Mouse (Mus musculus): ENCODE measurements around the gene Pfas.
A peak's percentile ranks its signal among the peaks of the same experiment; 100 is the strongest.
"Not testable (repeated sequence)": the region's sequence is repeated elsewhere in the genome, so short reads cannot be mapped to it uniquely, and the experiment has no call there.

The Pfas gene

DNA sequence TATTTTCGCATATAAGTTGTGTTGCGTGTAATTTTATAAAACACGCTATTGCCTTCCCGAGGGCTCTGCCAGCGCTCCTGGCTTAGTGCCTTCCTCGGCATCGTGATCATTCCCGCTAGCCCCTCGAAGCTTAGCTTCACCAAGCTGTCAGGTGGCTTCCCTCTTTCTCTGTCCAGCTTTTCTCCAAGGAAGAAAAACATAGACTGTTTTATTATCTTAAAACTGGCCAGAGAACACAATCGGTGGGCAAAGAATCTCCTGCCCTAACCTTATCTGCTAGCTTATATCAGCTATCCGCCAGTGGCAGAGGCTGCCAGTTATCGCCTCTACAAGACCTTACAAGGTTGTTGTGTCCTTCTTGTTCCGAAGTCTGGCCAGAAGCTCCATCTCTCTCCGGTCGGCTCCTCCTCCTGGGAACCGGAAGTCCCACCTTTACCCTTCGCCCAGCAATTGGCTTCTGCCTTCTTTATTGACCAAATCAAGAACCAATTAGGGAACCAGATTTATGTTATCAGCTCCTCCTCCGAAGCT is 3.9 kb upstream of the Pfas start:
- DNase-seq: peak; percentile 92 to 95

GRCm38 (mm10) chr11:69011445-69011844 is 3.2 kb upstream of the Pfas start:
- not testable (repeated sequence) for DNase-seq

DNA sequence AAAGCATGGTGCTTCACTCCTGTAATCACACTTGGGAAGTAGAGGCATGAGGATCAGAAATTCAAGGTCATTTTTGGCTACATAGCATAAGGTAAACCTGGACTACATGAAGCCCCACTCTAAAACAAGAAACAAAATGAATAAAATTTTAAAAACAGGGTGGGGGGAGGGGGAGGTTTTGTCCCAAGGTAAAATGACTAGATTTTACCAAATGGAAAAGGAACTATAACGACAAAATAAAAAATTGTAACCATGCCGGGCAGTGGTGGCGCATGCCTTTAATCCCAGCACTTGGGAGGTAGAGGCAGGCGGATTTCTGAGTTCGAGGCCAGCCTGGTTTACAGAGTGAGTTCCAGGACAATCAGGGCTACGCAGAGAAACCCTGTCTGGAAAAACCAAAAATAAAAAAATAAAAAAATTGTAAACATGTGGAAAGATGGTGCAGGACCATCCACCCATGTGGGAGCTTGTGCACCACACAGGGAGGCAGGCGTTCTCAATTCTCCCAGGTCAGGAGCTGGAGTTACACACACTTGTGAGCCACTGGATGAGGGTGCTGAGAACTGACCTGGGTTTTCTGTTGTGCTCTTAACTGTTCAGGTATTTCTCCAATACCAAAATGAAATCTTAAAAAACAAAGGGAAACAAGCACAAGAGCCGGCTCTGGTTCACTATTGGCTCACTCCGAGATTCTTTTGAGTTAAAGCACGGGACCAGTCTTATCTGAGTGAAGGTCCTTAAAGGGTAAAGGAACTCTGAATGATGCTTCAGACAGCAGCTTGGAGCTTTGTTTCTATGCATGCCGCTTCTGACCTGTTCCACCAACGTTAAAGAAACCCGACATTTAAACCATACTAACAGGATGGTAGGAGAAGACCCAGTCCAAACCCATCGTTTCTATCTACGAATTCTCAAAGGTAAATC is 2.4 kb upstream of the Pfas start:
- DNase-seq: no peak

- no peak for DNase-seq
These were observed 1.2 kb upstream of the Pfas start for GRCm38 (mm10) chr11:69009508-69009907.

DNA sequence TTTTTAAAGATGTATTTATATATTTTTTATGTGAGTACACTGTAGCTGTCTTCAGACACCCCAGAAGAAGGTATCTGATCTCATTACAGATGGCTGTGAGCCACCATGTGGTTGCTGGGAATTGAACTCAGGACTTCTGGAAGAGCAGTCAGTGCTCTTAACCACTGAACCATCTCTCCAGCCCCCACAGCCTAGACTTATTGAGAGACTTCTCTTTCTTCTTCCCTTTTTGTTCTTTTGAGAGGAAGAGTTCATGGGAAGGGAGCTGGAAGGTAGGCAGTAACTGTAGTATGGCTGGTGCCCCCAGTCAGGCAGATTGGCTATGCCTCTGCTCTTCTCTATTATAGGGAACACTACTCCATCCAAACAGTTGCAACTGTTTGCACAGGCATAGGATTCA is 1.7 kb downstream of the Pfas start:
- not testable (repeated sequence) for DNase-seq

- no peak for DNase-seq
These were observed 3.1 kb downstream of the Pfas start for GRCm38 (mm10) chr11:69005193-69005592.

DNA sequence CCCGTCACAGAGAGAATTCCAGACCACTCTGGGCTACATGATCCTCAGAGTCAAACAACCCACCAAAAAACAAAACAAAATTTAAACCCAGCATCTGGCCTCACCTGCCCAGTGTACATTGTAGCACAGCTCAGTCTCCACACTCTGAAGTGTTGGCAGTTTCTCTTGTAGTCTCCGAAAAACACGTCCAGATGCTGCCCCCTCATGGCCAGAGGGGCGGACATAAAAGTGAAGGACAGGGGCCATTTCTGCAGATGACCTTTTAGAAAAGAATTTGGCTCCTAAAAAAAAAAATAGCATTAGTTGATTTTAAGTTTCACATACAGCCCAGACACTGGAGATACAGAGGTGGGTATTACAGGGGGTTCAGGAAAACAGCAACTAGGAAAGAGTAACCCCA is 4.7 kb downstream of the Pfas start:
- DNase-seq: peak; percentile 25 to 55

DNA sequence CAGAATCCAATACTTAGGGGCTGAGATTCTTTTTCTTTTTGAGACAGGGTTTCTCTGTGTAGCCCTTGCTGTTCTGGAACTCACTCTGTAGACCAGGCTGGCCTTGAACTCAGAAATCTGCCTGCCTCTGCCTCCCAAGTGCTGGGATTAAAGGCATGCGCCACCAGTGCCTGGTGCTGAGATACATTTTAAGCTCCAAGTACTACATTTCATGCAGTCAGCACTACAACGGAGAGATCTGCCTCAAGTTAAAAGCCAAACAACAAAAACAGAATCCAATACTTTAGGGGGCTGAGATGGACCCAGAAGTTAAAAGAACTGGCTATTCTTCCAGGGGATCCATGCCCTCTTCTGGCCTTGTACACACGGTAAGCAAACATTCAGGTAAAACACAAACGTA is 5.5 kb downstream of the Pfas start:
- DNase-seq: not testable (repeated sequence)

- DNase-seq: no peak
These were observed 11.2 kb downstream of the Pfas start for GRCm38 (mm10) chr11:68997080-68997479.

- peak in 1 of 2 experiments; percentile 47 for DNase-seq
These were observed 13.9 kb downstream of the Pfas start for GRCm38 (mm10) chr11:68994377-68994776.

- no peak for DNase-seq
These were observed 15.1 kb downstream of the Pfas start for GRCm38 (mm10) chr11:68993122-68993521.

DNA sequence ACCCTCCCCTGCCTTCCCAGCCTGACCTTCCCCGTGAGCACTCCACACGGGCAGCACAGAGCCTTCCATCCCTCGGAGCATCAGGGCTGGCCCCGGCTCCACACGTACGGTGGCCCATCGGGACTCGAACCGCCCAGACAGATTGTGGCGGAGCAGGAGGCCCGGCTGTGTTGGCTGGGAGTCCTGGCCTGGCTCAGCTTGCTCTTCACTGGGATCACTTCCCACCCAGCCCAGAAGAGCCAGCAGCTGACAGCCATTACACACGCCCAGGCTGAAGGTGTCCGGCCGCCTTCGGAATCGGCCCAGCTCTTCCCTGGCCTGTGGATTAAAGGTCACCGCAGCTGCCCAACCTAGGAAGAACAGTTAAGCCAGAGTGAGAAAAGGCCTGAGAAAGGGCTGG is 19.9 kb downstream of the Pfas start:
- DNase-seq: no peak

- no peak for DNase-seq
These were observed 20.8 kb downstream of the Pfas start for GRCm38 (mm10) chr11:68987365-68987882.

DNA sequence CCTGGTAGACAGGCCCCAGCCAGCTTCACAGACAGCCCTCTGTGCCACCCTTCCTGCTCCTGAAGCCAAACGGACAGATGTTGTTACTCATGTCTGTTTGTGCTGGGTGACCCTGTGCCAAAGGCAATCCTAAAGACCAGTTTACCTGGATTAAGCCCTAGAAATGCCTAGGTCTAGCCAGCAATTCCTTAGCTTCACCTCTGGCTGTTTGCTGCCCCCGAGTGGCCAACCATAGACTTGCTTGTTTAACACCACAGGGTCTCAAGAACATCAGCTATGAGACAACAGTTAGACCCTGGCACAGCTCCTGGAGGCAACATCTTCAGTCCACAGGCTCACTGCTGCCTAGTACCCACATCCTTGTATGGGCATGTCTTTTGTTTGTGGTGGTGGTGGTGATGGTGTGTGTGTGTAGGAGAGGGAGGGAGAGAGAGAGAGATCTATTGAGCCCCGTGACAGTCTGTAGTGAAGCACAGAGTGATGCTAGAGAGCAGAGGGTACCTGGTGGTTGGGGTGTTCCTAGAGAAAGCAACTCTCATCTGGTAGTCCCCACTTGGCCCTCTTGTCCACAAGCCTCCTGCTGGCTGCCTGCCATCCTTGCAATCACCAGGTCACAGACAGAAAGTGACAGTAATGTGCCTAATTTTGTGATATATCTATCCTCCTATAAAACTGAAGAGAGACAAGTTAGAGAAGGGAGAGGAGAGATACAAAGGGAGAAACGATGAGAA is 25.5 kb downstream of the Pfas start:
- peak; percentile 79 to 94 for DNase-seq

GRCm38 (mm10) chr11:68980919-68981318 is 27.3 kb downstream of the Pfas start:
- no peak for DNase-seq

GRCm38 (mm10) chr11:68979320-68979733 is 28.9 kb downstream of the Pfas start:
- DNase-seq: no peak

- no peak for DNase-seq
These were observed 32.7 kb downstream of the Pfas start for GRCm38 (mm10) chr11:68975601-68976000.

DNA sequence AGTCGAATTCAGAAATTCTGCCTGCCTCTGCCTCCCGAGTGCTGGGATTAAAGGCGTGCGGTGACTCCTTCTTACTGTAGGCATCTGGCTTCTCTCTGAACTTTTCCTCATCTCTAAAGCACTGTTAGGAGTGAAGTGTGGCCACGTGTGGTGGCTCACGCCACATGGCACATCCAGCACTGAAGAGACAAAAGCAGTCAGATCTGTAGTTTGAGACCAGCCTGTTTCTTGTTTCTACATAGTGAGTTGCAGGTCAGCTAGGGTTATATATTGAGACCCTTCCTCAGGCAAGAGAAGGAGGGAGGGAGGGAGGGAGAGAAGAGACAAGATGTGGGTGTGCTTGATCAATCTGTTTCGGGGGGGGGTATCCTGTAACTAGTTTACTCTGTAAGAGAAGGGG is 33.2 kb downstream of the Pfas start, which contains the start of gene Rangrf:
Gene Rangrf, minus strand, starts transcription at position 101 of the 400 bp plus-strand sequence.
- DNase-seq: no peak

- no peak for DNase-seq
These were observed 34.2 kb downstream of the Pfas start for GRCm38 (mm10) chr11:68974059-68974450.

- peak; percentile 93 to 94 for DNase-seq
These were observed 34.8 kb downstream of the Pfas start for GRCm38 (mm10) chr11:68973250-68974058.

DNA sequence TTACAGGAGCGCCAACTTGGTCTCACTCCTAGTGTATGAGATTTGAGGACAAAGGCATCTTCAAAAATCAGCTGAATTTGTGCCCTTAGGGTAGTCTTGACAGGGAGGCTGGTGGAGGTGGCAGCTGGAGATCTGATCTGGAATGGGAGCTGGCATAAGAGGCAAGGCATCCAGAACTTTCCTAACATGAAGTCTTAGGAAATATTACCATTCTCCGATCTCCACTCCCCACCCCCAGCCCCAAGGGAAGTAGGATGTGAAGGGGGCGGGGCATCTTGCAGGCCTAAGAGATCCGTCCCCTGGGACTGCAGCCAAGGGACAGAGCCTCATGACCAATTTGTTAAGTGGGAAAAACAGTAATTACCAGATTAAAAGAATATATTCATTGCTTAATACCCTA is 38.0 kb downstream of the Pfas start:
- DNase-seq: peak; percentile 74 to 83

GRCm38 (mm10) chr11:68968752-68969151 is 39.5 kb downstream of the Pfas start:
- no peak for DNase-seq

Data from kidney, postnatal 36 days (tissue).